Mouse (Mus musculus) activated CD4-positive, CD25-positive, alpha-beta regulatory T cell, adult 4 months (primary cell): ENCODE measurements around the gene Mfap1a. TPM values are rescaled to one million over a fixed set of nuclear protein-coding genes. Genes with fewer than 3 reads are reported as not detected.
"Not testable (repeated sequence)": the region's sequence is repeated elsewhere in the genome, so short reads cannot be mapped to it uniquely, and the experiment has no call there.

Source experiments
- ATAC-seq: one replicate; pipeline ENCODE4 v1.8.0; 2017
- polyA plus RNA-seq, 2 experiments: library from polyadenylated mRNA; unstranded; fragments of 100-300 nt; shearing (Covaris generic); gene quantifications; one replicate each; pipeline ENCODE4 v1.2.1; 2017

The Mfap1a gene
- polyA plus RNA-seq, 2 experiments from 2014 or later = 32.7 to 47.6 TPM

GRCm38 (mm10) chr2:121474180-121474535, 32.3 kb downstream of the Mfap1a start:
- peak; percentile 47 for ATAC-seq

GRCm38 (mm10) chr2:121473301-121474179, 32.9 kb downstream of the Mfap1a start, which contains the start of gene Mfap1b:
Mfap1b (minus strand) TSS chr2:121474067.
- ATAC-seq = peak; percentile 97

GRCm38 (mm10) chr2:121472783-121473182, 33.7 kb downstream of the Mfap1a start:
- not testable (repeated sequence) for ATAC-seq

DNA sequence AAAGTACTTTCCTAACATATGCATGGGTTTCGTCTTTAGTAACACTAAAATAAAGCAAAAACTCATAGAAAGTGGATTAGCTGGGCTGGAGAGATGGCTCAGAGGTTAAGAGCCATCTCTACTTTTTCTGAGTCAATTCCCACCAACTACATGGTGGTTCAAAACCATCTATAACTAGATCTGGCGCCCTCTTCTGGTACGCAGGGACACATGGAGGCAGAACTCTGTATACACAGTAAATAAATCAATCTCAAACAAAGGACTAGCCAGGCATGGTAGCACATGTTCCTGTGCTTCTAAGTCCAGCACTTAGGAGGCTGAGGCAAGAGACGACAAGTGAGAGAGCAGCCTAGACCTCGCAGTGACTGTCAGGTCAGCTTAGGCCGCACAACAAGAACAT, 37.5 kb downstream of the Mfap1a start:
- ATAC-seq = peak; percentile 20

DNA sequence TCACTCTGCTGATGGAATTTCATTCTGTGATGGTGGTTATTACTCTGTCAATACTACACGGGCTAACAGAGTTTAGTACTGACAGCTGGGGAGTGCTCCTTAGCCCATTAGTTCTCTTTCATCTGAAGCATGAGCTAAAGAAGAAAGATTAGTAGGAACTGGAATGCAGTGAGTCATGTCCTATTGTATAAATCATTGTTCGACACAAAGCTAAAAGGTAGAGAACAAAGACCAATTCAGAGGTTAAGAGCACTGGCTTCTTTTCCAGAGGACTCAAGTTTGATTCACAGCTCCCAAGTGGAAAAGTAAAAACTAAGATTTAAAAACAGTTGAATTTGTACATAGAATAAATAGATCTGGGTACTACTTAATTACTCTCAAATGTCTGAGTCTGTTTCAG, 46.4 kb downstream of the Mfap1a start:
- ATAC-seq = no peak

DNA sequence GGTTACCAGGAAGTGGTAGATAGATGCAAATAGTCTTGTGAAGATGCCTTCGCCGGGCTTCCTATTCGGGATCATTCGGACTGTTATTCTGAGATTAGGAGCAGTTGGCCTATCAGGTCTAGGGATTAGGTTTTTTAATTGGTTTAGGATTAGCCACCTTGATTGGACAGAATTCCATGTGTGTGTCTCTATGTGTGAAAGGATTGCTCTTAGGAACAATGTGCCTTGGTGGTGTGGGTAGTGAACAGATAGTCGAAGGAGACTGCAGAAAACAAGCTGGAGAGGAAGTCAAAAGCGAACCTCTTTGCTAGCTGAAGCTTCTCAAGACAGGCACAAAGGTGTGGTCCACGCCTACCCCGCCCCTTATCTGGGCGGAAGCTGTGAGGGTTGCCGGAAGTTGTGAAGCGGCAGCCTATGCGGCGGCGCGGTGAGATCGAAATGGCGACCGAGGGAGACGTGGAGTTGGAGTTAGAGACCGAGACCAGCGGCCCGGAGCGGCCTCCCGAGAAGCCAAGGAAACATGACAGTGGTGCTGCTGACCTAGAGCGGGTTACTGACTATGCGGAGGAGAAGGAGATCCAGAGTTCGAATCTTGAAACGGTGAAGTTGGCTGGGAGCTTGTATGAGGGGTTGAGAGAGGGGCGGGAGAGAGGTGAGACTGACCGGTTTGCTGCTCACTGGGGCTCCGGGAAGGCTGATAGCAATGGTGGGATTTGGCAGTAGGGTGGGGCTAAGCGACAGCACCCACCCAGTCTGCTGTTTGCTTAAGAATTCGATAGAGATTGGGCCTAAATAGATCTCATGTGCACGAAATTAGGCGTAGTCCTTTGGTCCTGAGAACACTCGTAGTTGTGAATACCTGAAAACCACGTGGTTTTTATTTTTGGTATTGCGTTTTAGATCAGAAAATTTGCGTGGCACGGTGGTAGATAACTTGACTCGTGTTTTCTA, 49.5 kb downstream of the Mfap1a start, which contains the start of gene Serinc4:
TSS of gene Serinc4 (minus strand) at position 90 of the 951 bp plus-strand sequence.
- peak; percentile 99 for ATAC-seq

- ATAC-seq = no peak
Observed at GRCm38 (mm10) chr2:121455534-121455933, 50.9 kb downstream of the Mfap1a start.

GRCm38 (mm10) chr2:121453917-121454316, 52.5 kb downstream of the Mfap1a start:
- no peak for ATAC-seq

DNA sequence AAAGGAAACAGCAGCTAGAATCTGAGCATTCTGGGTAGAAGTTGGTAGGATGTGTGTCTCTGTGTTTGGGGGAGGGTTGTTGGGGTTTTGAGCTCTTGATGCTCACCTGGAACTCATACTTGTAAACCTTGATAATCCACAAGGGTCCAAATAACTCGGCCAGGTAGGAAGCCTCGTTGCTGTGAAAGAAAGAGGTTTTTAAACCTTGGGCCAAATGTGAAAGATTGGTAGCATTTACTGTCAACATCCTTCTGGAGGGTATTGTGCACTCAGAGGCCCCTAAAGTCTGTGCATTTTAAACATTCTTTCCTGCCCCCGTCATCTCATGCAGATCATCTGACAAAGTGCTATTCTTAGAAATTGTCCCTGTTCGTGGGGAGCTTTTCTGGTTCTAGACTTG, 53.5 kb downstream of the Mfap1a start, which contains the start of gene Hypk:
TSS of gene Hypk (plus strand) at position 301 of the 400 bp plus-strand sequence.
- ATAC-seq = no peak

DNA sequence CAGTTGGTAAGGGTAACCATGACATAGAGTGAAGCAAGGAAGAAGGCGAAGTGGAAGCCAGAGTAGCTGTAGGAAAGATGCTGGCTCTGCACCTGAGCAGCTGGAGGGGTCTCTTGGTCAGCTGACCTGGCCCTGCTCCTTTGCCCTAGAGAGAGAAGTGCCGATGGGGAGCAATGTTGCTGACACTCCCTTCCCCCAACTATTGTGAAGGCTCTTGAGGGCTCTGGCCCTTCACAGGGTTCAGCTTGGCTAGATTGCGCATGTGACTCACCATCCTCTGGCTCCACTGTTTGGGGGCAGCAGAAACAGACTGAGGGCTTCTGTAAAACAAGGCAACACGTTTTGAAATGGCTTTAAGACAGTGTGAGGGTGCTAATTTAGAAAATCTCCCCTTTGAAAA, 54.1 kb downstream of the Mfap1a start:
- no peak for ATAC-seq

- ATAC-seq = no peak
Observed at GRCm38 (mm10) chr2:121450093-121450492, 56.4 kb downstream of the Mfap1a start.

DNA sequence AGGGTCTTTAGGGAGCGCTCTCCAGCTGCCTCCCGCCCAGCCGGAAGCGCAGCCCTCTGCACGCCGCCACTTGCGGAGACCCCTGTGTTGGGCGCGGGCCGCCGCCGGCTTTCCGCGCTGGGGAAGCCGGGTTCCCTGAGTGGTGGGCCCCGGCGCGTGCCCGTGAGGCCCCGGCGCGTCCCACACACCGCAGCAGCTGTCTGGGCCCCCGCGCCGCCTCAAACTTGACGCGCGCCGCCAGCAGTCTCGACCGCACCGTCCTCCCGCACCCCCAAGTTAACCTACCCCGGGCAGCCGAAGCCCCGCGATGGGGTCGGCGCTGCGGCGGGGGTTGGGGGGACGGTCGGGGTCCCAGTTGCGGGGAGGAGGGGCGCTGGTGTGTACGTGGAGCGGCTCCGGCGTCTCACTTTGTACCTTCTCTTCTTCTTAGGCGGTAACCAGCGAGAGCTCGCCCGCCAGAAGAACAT, 56.9 kb downstream of the Mfap1a start:
- ATAC-seq = peak; percentile 1

DNA sequence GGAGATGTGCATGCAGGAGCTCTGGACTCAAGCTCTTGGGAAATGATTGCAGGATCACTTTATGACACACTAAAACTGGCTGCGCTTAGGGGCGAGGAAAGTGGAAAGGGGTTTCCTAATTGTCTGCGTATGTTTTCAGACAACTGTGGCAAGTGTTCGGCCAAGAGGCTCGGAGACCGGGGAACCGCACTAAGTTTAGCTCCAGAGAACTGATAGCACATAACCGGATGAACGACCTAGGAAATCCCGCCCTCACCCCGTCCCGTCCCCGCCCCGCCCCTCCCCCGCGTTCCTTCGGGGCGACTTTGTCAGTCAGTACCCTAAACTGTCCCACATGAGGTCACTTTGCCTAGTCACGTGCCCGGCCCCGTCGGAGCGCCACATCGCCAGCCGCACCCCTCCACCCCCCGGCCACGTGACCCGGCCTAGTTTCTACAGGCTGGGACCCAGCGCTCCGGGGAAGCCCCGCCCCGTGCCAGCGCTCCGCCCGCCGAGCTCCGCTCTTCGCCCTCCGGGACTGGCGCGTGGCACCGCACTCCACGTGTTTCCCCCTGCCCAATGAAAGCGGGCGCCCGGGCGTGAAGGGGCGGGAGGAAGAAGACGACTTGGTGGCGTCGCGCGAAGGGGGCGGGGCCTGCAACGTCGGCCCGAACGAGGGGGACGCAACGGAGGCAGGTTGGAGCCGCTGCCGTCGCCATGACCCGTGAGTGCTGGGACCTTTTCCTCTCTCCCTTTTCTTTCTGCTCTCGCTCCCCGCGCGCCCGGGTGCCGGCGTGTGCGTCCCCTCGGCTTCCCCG, 57.5 kb downstream of the Mfap1a start, which contains the start of gene Serf2:
TSS of gene Serf2 (plus strand) at position 457 of the 797 bp plus-strand sequence.
- ATAC-seq = peak; percentile 92

GRCm38 (mm10) chr2:121448136-121448535, 58.3 kb downstream of the Mfap1a start:
- no peak for ATAC-seq

DNA sequence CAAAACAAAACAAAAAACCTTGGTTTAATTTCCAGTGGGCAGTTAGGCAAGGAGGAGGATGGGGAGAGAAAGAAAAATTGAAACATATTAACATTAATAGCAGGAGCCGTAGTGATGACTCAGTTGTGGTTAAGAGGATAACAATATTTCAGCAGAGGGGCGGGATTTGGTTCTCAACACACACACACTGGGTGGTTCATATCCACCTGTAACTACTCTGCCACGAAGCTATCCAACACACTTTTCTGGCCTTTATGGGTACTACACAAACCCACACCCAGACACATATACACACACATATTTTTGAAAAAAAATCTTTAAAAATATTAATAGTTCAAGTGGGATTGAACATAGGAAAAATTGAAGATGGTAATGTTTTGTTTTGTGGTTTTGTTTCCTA, 59.5 kb downstream of the Mfap1a start:
- no peak for ATAC-seq

DNA sequence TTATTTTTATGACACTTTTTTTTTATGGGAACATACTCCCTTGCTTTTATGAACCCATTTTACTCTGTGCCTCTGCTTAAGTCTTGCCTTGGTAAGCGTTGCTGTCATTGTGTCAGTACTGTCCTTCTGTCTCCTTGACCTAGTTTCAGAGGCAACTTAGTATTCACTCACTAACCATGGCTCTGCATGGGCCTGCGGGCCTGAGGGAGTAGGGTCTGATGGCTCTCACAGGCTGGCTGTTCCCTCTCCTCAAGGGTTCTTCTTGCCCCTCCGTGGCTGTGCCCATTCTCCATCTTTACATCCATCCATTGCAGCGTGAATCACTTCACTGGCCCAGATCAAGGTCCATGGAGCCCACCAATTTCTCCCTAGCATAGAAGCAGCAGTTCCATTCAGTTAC, 60.0 kb downstream of the Mfap1a start:
- no peak for ATAC-seq

DNA sequence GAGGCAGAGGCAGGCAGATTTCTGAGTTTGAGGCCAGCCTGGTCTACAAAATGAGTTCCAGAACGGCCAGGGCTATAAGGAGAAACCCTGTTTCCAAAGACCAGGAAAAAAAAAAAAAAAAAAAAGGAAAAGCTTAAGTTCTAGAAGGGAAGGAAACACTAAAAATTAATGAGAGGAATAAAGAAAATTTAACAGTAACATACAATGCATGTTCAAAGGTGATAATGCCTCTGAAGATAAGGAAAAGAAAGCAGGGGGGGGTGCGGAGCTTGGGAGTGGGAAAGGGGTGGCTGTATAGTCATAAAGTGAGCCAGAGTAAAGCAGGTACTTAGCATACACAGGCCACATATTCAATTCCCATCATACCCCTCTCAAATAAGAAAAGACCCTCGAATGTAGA, 61.3 kb downstream of the Mfap1a start:
- ATAC-seq = no peak

- no peak for ATAC-seq
Observed at GRCm38 (mm10) chr2:121444178-121444577, 62.3 kb downstream of the Mfap1a start, which contains the start of gene Ell3. Ell3 (minus strand) TSS chr2:121444278.

- ATAC-seq = no peak
Observed at GRCm38 (mm10) chr2:121443068-121443349, 63.5 kb downstream of the Mfap1a start.

GRCm38 (mm10) chr2:121442259-121443067, 64.0 kb downstream of the Mfap1a start:
- ATAC-seq = peak; percentile 92
